Mouse (Mus musculus) heart, adult 18-20 months (tissue): ENCODE results near the gene Mrpl19. TPM values are rescaled to one million over a fixed set of nuclear protein-coding genes. Genes with fewer than 3 reads are reported as not detected.

Source experiments
- DNase-seq, 2 experiments: peaks; one replicate each; pipeline ENCODE4 v3.0.0; 2021 to 2022; ENCODE audit warnings: mixed read lengths in 1 of 2
- long read RNA-seq, 2 experiments: library from polyadenylated mRNA; stranded (forward); transcript quantifications; one replicate each; pipeline ENCODE4 v2.0.0; 2021
- total RNA-seq, 2 experiments: library from RNA; stranded (reverse); gene quantifications; 2 replicates each; pipeline ENCODE4 v1.2.3; 2021

Gene Mrpl19
- 10 to 100 TPM; 38.7 to 50.0 TPM for total RNA-seq
- long read RNA-seq, experiment 1, full-length matches to known transcripts, result 19 of 24 reads
- long read RNA-seq, experiment 1, partial matches to known transcripts, result 0 of 24 reads
- long read RNA-seq, experiment 1, other reads (novel, unspliced or antisense), result 5 of 24 reads
- long read RNA-seq, experiment 2, full-length matches to known transcripts, result 7 of 7 reads
- long read RNA-seq, experiment 2, partial matches to known transcripts, result 0 of 7 reads
- long read RNA-seq, experiment 2, other reads (novel, unspliced or antisense), result 0 of 7 reads

DNA sequence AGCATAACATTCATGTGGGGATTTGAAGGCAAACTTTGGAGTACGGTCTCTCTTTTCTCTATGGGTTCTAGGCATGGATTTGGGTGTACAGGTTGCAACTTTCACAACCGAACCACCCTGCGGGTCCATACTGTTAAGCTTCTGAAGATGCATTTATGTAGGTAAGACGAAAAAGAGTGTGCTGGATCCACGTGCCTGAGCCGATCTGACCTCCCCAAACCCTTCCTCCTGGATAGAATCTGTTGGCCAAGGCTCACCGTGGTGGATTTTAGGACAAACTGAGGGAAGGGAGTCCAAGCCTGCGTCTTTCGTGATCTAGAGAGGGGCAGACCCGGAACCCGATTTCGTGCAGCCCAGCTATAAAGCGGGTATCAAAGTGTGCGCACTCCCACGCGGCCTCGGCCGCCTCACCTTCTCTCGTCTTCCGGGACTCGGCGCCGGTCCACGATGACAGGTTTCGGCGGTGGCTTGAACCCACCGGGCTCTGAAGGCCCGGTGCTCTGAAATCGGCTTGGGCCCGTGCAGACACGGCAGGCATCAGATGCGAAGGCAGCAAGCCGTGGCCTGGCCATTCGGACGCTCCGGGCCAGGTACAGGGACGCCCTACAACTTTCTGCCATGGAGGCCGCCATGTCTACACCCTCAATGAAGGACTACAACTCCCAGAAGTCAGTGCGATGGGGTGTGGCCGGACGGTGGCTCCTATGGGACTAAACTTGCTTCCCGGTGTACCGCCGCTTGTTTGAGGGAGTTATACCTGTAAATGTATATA, at the start of gene Mrpl19:
TSS of gene Mrpl19 (minus strand) at position 663 of the 772 bp plus-strand sequence.
- DNase-seq, result peak; percentile 94 to 99

DNA sequence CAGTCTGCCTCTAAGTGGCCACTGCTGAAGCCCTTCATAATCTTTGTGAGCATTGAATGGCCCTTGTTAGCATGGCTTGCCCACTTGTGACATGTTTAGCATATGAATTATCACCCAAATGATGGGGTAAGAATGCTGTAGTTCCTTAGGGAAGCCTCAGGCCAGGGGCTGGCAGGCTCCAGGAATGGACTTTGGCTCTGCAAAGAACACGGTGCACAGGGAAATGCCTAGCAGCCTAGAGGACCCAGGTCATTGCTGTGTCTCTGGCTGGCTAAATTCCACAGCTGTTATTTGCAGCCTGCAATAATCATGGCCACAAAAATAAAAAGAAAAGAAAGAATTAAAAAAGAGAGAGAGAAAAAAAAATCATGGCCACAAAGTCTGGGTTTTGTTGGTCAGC, 46.6 kb upstream of the Mrpl19 start:
- no peak for DNase-seq

DNA sequence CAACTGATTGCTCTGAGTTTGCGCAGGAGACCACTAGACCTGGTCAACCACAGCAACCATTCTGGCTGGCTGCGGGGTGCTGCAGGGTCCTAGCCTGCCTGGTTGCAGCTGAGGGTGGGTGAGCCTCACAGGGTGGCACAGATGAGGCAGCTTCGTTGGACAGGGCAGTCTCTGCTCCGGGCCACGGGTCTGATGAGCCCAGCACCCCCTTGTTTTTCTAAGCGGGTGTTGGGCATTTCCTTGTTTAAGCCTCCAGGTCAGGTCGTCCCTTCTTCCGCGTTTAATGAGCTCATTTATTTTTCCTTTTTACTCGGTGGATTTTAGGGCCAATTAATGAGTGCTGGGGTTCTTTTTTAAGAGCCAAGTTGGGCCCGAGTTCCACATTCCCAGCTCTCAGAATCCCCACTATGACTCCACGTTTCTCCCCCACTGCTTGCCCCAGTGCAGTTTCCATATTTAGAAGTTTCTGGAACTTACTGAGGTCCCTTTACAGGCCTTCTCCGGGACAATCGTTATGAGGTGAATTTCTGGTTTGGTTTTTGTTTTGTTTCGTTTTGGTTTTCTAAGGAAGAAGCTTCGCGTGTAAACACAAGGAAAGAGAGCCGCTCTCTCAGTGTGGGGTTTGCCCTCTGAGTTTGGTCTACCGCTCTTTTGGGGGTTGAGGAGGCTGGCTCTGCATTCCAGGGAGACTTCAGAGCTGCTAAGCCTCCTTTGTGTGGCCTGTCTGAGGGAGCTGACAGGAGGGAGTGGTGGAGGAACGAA, 24.5 kb upstream of the Mrpl19 start:
- peak in 1 of 2 experiments; percentile 5 for DNase-seq

DNA sequence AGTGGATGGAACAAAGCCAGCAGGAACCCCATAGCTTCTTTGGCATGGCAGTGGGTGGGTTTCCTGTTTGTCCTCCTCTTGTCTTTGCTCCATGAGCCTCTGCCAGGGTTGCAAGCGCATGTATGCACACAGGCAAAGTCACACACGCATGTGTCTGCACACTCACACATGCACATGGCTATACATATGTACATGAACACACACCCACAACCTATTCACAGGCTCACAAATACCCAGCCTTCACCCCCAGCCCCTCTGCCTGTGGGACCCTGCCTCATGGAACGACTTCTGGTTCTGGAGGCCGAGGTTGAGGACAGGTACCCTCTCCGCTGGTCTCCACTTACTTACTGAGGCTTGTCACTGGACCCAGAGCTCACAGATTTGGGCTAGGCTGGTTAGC, 22.6 kb upstream of the Mrpl19 start:
- no peak for DNase-seq

DNA sequence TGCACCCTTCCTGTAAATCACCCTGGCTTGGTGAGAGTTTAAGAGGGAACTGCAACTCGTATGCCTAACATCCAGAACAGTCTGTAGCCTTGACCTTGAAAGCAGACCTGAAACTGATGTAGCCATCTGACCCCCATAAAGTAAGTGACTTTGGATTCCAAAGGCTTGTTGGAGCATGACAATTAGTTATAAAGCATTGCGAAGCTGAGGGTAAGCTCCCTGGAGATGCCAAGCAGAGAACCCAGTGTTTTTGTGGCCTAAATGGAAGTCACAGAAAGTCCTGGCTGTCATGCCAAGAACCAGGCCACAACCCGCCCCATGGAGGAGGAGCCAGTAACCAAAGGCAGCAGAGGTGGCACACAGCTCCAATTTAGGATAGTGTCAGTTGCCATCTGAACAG, 21.8 kb upstream of the Mrpl19 start:
- peak in 1 of 2 experiments; percentile 14 for DNase-seq

DNA sequence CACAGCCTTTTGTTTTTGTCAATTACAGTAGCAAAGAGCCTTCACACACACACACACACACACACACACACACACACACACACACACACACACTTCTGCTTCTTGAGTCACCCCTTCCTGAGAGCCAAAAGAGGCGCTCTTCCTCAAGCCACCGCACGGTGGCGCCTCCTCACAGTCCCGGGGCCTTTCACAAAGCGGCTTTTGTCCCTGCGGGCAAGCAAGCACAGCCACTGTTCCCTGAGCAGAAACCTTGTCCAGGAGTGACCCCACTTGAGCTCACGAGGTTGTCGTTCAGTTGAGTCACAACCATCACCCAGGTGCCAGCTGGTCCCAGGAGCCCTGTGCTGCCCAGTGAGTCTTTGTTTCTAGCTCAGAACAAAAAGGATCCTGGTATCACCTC, 21.3 kb upstream of the Mrpl19 start:
- DNase-seq, result peak; percentile 79 to 88

DNA sequence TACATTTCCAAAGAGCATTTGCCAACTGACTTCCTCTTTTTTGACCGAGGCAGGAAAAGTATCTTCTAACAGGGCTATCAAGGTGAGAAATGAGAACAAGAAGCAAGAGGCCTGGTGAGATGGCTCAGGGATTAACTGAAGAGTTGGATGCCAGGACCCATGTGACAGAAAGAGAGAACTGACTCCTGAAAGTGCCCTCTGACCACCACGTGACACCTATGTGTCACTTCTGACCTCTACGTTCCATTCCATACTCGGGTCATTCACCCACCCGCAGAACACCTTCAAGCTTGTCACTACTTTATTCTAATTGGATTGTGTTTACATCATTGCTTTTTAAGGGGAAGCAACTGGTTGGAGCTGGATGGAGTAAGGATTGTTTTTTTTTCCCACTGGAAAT, 20.8 kb upstream of the Mrpl19 start:
- DNase-seq, result no peak

DNA sequence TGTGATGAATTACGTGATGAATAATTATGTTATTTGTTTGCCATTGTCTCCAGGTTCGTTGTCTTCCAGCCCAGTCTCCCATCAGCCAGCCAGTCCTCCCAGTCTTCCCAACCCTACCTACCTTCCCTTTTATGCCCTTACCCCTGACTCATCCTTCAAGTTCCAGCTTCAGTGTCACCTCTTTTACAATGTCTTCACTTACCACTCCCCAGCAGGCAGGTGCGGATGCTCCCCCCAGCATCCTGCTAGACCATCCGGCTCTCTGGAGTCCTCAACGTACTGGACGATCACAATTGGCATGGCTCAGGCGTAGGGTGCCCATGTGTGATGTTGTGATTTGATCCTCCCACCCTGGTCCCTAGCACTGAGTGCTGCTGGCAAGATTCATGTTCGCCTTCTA, 20.4 kb upstream of the Mrpl19 start:
- DNase-seq, result no peak

DNA sequence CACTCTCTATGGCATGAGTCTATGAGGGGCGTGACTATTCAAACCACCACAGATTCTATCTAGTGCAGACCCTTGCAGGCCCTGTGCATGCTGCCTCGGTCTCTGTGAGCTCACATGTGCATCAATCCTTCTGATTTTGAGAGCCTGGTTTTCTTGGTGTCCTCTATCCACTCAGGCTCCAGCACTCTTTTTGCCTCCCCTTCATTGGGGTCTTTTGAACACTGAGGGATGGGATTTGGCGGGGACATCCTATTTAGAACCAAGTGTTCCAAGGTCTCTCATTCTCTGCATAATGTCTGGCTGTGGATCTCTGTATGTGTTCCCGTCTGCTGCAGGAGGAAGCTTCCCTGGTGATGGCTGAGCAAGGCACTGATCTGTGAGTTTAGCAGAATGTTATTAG, 13.5 kb upstream of the Mrpl19 start:
- no peak for DNase-seq

DNA sequence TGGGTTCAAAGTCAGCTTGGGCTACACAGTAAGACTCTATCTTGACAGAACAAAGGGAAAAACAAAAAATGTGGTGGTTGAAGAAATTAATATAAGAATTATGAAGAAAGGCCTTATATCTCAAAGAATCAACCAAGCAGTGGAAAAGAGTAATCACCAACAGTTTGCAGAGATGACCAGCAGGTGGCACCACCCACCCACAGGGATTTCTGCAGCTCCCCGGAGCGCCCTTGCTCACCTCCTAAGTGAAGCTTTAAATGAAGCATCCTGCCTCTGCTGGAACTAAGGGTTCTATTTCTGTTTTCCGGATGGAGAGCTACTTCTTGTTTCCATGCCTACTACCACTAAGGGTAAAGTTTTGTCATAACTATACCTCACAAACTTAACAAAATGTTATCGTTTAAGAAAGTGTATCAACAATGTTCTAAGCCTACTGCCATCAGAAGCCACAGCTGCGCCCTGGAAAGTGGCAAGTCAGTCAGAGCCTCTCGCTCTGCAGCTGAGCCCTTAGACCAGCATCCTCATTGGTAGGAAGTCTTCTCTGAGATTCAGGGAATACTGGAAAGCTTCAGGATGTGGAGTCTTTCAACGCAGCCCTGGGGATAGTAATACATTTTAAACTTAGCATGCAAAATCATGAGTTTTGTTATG, 10.3 kb upstream of the Mrpl19 start:
- DNase-seq, result peak; percentile 57 to 83

DNA sequence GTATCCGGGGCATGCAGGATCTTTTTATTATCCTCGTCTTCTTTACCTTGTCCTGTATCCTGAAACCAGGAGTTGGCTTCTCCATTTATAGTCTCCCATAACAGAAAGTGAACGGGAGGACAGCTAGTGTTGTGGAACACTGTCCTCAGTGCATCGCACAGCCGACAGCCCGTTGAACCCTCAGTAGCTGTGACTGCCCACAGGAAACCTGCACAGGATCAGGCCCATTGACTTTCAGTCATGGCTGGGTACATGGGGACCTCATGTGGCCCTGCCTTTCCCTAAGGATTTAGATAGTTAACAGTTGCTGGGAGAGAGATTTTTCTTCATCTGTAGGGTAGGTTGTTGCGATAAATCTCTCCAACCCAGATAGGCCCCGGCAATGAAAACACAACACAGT, 6.8 kb upstream of the Mrpl19 start:
- no peak for DNase-seq

DNA sequence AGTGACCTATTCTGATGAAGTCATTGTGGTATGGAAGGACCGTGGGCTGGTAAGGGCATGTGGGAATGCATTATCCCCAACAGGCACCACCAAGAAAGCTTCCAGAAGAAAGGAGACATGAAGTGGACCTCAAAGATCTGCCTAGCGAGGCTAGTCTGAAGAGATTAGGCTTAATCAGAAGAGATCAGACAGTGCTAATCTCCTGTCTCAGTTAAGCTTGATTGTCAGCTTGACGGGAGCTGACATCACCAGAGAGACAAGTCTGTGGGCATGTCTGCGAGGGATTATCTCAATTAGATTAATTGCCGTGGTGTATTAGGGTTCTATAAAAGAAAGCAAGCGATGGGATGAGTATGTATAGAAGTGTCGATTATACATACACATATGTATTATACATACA, 5.4 kb upstream of the Mrpl19 start:
- DNase-seq, result no peak

DNA sequence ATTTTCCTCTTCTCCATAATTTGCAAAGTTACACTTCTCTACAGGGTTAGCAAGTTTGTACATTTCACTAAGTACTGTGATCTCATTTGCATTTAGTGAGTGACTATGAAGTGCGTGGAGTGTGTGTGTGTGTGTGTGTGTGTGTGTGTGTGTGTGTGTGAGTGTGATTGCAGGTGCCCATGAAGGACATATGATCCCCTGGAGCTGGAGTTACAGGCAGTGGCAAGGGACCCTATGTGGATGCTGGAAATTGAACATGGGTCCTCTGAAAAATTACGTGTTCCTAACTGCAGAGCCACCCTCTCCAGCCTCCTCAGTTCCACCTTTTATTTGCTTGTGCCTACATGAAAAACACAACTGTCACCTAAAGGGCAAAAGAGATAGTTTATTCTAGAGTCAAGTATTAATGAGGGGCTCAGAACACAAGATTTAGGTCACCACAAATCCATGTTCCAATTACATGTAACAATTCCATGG, 348 bp upstream of the Mrpl19 start:
- no peak for DNase-seq

DNA sequence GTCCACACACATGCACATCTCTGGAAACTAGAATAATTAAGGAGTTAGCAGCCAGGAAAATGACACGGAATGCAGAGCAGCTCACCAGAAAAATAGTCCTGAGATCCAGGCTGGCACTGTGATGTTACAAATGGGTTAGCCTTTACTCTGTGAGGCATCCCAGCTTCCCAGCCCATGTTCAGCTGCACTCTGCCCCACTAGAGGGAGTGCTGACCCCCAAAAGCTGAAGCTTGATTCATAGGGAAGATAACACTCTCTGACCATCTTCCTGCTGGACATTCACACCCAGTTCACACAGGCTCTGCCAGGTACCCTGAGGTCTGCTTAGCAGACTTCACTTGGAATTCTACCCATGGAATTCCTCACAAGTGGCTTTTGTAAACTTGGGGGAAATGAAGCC, 5.5 kb downstream of the Mrpl19 start:
- DNase-seq, result no peak

DNA sequence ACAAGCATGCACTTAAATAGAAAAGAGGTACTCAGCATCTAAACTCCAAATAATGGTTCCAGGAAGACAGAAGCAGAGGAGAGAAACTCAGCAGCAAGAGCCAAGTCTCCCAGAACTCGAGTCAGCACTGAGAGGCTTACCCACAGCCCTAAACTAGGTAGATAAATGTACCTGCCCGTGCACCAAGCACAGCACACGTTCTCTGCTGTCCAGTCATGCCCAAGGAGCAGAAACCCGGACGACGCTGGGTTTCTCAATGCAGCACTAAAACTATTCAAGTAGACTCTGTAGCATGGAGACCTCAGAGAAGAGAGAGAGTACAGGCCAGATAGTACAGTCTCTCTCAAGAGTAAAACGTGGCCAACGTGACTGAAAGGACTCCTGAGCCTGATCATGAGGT, 5.9 kb downstream of the Mrpl19 start:
- no peak for DNase-seq

DNA sequence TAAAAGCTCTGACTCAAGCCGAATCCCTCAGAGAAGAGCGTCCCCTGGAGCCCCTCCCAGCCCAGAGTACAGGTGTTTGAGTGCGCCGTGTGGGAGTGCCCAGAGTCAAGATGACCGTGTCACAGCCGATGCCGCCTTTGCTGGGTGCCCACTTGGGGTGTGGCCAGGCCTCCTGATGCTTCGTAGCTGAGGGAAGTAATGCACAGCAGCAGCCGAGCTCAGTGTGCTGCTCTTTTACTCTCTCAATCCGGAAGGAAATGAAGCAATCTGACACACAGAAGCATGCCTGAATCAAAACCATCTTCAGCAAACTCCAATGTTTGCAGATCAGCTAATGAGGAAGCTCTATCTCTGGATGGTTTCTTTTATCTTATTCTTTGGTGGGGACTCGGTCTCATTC, 7.8 kb downstream of the Mrpl19 start:
- peak in 1 of 2 experiments; percentile 26 for DNase-seq

DNA sequence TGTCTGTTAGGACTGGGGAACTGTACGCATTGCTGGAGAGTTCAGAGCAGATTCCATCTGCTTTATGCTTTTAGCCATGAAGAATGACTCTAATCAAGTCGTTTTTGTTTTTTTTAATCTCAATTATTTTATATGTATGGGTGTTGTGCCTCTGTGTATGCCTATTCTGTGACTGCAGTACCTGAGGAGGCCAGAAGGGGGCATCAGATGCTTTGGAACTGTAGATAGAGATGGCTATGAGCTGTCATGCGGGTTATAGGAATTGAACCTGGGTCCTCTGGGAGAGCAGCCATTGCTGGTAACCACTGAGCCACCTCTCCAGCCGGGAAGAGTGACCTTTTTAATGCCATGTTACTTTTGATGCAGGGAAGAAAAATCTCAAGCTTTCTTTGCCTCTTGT, 9.4 kb downstream of the Mrpl19 start:
- no peak for DNase-seq

DNA sequence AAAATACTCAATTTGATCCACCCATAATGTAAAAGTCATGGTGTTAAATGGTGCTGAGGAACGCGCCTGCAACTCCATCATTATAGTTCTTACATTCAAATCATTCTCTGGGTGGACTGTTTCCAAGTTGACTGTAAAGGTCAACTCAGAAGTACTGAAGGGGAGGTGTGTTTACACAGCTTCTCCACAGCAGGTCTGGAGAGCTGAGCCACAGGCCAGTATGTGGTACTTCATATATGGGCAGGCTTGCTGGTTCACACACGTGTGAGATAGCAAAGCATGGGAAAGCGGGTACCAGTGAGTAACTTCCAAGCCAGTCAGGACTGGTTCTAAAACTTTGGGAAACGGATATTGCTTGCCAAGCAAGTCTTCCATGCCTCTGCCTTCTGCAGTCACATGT, 10.6 kb downstream of the Mrpl19 start:
- no peak for DNase-seq

DNA sequence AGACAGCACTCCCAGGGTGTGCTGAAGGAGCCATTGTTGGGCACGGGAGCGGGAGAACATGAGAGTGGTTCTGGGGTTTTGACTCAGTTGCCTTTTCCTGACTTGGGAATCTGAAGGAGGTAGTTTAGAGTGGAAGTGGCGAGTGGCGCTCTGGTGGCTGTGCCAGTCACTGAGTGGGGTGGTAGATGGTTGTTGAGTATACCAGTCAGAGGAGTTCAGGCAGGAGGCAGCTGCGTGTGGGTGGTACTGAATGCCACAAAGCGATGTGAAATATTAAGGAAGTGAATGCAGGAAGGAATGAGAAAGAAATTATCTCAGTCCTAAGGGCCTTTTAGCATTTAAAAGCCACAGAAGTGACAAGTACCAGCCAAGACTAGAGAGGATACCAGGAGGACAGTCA, 18.9 kb downstream of the Mrpl19 start:
- no peak for DNase-seq

DNA sequence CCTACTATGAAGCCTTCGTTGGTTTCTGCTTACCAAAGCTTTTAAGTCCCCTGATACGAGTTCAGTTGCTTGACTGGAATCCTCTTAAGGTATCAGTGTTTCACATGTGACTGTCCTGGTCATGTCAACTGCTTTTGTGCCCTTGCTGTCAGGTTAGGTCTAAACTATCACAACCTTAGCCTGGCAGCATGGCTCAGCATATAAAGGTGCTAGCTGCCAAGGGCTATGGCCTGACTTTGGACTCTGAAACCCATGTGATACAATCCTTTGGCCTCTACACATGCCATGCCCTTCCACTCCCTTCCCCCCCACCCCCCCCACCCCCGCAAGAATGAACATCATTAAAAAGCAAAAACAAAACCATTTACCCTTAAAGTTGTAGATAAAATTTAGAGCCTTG, 21.3 kb downstream of the Mrpl19 start:
- DNase-seq, result no peak

DNA sequence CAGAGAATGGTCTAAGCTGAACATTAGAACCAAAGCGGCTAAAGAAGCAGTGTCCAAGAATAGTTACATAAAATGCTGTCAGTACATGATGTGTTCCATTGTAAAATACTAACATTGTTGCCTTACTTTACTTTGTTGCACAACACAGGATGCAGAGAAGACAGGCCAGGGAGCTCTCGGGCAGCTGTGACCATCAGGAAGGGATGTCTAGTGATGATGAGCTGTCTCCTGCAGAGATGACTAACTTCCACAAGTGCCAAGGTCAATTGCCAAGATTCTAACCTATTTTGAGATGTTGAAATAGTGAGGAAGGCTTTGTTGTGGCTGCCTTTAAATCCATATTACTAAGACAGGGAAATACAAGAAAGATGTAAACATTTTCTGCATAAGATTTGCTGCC, 22.5 kb downstream of the Mrpl19 start:
- DNase-seq, result no peak

DNA sequence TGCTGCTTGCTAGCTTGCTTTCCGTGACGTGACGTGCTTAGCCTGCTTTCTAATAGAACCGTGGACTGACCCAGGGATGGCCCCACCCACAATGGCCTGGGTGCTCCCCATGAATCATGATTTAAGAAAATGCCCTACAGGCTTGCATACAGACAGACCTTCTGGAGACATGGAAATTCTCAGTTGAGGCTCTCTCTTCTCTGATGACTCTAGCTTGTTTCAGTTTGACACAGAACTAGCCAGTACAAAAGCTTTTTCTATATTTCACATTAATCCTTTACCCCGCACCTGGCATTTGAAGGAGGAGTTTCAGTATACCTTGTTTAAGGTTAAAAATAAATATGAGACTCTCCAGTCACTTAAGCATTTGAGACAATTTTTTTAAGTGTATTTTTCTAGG, 24.0 kb downstream of the Mrpl19 start:
- DNase-seq, result no peak

DNA sequence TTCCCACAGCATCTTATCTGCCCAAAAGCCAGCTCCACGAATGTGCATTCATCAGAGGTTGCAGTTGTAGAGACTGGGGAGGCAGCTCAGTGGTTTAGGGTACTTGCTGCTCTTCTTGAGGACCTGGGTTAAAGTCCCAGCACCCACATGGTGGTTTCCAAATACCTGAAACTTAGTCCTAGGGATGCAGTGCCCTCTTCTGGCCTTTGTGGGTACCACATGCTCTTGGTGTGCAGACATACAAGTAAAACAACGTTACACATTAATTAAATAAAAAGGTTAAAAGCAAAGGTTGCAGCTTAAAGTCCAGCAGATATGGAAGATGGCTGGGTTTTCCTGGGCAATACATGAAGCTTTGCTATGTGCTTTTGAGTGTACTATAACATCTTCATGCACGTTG, 32.5 kb downstream of the Mrpl19 start:
- no peak for DNase-seq
